9 mouse cellular contexts compared by ENCODE assay signal in genomic region chr7:6777107-6777506, GRCm38 (mm10). TPM values are rescaled to one million over a fixed set of nuclear protein-coding genes. Genes with fewer than 3 reads are reported as not detected.
DNase-seq lines count a peak whose midpoint lies in the region; ATAC-seq and TF ChIP-seq lines count a peak whose summit lies in the region.
"Had no signal": no experiment of that assay in that cellular context is flagged by ENCODE, and none has a peak within 500 bp of the region (broad histone marks: within the 10 kb centered on the region; RNA-seq: fewer than 3 reads in every experiment).

No protein-coding gene starts in this region.

- peaks cover 23% of the 10 kb centered on the region for H3K27me3 ChIP-seq in forebrain, embryonic 10.5 days (ENCODE audit: poor library complexity, severe bottlenecking)
- no peaks in the 10 kb centered on the region for H3K27me3 ChIP-seq in forebrain, postnatal 0 days (ENCODE audit: insufficient read depth, low read length)
- no peaks in the 10 kb centered on the region for H3K27me3 ChIP-seq in liver, embryonic 15.5 days
- H3K27me3 ChIP-seq in stomach, postnatal 0 days (ENCODE audit: control insufficient read depth, insufficient read depth, low read length) = no peaks in the 10 kb centered on the region

- TF ChIP-seq CTCF in forebrain, postnatal 0 days (IDR thresholded peaks at IDR 0.05; ENCODE audit: low read depth) = no peak
- TF ChIP-seq CTCF in stomach, postnatal 0 days (IDR thresholded peaks at IDR 0.05; ENCODE audit: low read depth) = no peak

- 75% methylated on average over 2 of the region's 2 CpGs for WGBS in forebrain, embryonic 10.5 days
- 54% methylated on average over 2 of the region's 2 CpGs for WGBS in forebrain, postnatal 0 days
- 60% methylated on average over 2 of the region's 2 CpGs for WGBS in liver, embryonic 15.5 days (ENCODE audit: insufficient replicate concordance)
- 34% methylated on average over 2 of the region's 2 CpGs for WGBS in stomach, postnatal 0 days

- H3K4me3 ChIP-seq in forebrain, embryonic 10.5 days = no peak overlapping the region
- H3K4me3 ChIP-seq in forebrain, postnatal 0 days (ENCODE audit: low read depth, low read length) = no peak overlapping the region
- H3K4me3 ChIP-seq in liver, embryonic 15.5 days (replicated peaks) = no peak overlapping the region
- H3K4me3 ChIP-seq in stomach, postnatal 0 days (ENCODE audit: low read depth, low read length) = no peak overlapping the region

- no peak for TF ChIP-seq EP300 in stomach, postnatal 0 days (optimal IDR thresholded peaks at IDR 0.05)

- no peaks in the 10 kb centered on the region for H3K36me3 ChIP-seq in forebrain, embryonic 10.5 days (replicated peaks)
- H3K36me3 ChIP-seq in forebrain, postnatal 0 days (ENCODE audit: insufficient read depth) = no peaks in the 10 kb centered on the region
- no peaks in the 10 kb centered on the region for H3K36me3 ChIP-seq in liver, embryonic 15.5 days (replicated peaks)
- no peaks in the 10 kb centered on the region for H3K36me3 ChIP-seq in stomach, postnatal 0 days (ENCODE audit: control insufficient read depth, insufficient read depth, low read length)

- H3K4me2 ChIP-seq in forebrain, postnatal 0 days (ENCODE audit: low read depth) = no peak overlapping the region
- H3K4me2 ChIP-seq in liver, embryonic 15.5 days = no peak overlapping the region
- no peak overlapping the region for H3K4me2 ChIP-seq in stomach, postnatal 0 days (replicated peaks; ENCODE audit: low read depth)

- ATAC-seq in forebrain, postnatal 0 days = no peak; the same call in 1 of the 2 replicates
- ATAC-seq in liver, embryonic 15.5 days (ENCODE audit: insufficient read depth) = peak; percentile 22; the same call in 1 of the 2 replicates
- ATAC-seq in stomach, postnatal 0 days (ENCODE audit: low FRiP score, low TSS enrichment) = peak; percentile 62

- no peak for DNase-seq in forebrain, embryonic 10.5 days (ENCODE audit: extremely low spot score, low spot score)
- DNase-seq in forebrain, postnatal 0 days = no peak
- DNase-seq in urinary bladder, postnatal 14 days (ENCODE audit: low spot score) = peak; percentile 20
- no peak for DNase-seq in urinary bladder, postnatal 25 days (ENCODE audit: low spot score)
- no peak for DNase-seq in stomach, postnatal 0 days (ENCODE audit: low spot score)
- no peak for DNase-seq in left cerebral cortex, adult 9 months (ENCODE audit: low spot score in 2 of 2)
- no peak for DNase-seq in spleen, adult 18-20 months

- no peak overlapping the region for H3K9ac ChIP-seq in forebrain, postnatal 0 days
- no peak overlapping the region for H3K9ac ChIP-seq in liver, embryonic 15.5 days
- H3K9ac ChIP-seq in stomach, postnatal 0 days (ENCODE audit: low read length) = no peak overlapping the region

- H3K4me1 ChIP-seq in forebrain, embryonic 10.5 days = peaks cover 32% of the 10 kb centered on the region
- peaks cover 6% of the 10 kb centered on the region; the same call in 1 of the 2 replicates for H3K4me1 ChIP-seq in forebrain, postnatal 0 days (ENCODE audit: insufficient read depth)
- no peaks in the 10 kb centered on the region for H3K4me1 ChIP-seq in liver, embryonic 15.5 days (replicated peaks)
- H3K4me1 ChIP-seq in stomach, postnatal 0 days (replicated peaks; ENCODE audit: control insufficient read depth, insufficient read depth) = peaks cover 9% of the 10 kb centered on the region

- peak overlapping the region; percentile 58 for H3K27ac ChIP-seq in forebrain, embryonic 10.5 days
- no peak overlapping the region for H3K27ac ChIP-seq in forebrain, postnatal 0 days (ENCODE audit: low read depth, low read length)
- no peak overlapping the region for H3K27ac ChIP-seq in liver, embryonic 15.5 days (replicated peaks)
- peak overlapping the region; percentile 49; the same call in 1 of the 2 replicates for H3K27ac ChIP-seq in stomach, postnatal 0 days (replicated peaks)

- no peaks in the 10 kb centered on the region for H3K9me3 ChIP-seq in forebrain, embryonic 10.5 days
- H3K9me3 ChIP-seq in forebrain, postnatal 0 days (ENCODE audit: low read length) = no peaks in the 10 kb centered on the region
- H3K9me3 ChIP-seq in liver, embryonic 15.5 days (replicated peaks) = no peaks in the 10 kb centered on the region
- no peaks in the 10 kb centered on the region for H3K9me3 ChIP-seq in stomach, postnatal 0 days (ENCODE audit: control insufficient read depth, low read length)

RNA-seq across cellular contexts. Expression of gene Usp29, which starts 46.7 kb away (rescaled TPM):
- polyA plus RNA-seq in forebrain, embryonic 10.5 days (2016; fragmentation: Nextera tagmentation; extraction: Ambion mirVana) = 7.4 and 7.9 TPM in 2 replicates
- total RNA-seq in forebrain, postnatal 0 days (2014; rRNA removed) = 61.8 and 97.8 TPM in 2 replicates
- polyA plus RNA-seq in forebrain, postnatal 0 days (2015; fragmentation: Nextera tagmentation; extraction: Ambion mirVana) = 10.8 and 21.9 TPM in 2 replicates
- 1.6 and 1.7 TPM in 2 replicates for polyA plus RNA-seq in liver, embryonic 15.5 days (2015; fragmentation: Nextera tagmentation; extraction: Ambion mirVana)
- 1.0 and 1.4 TPM in 2 replicates for polyA plus RNA-seq in stomach, postnatal 0 days (2015; fragmentation: Nextera tagmentation; extraction: Ambion mirVana)

RNA-seq across cellular contexts. Expression of gene Peg3, which starts 46.9 kb away (rescaled TPM):
- polyA plus RNA-seq in forebrain, embryonic 10.5 days (2016; fragmentation: Nextera tagmentation; extraction: Ambion mirVana) = 89.4 and 101 TPM in 2 replicates
- 81.1 and 139 TPM in 2 replicates for total RNA-seq in forebrain, postnatal 0 days (2014; rRNA removed)
- polyA plus RNA-seq in forebrain, postnatal 0 days (2015; fragmentation: Nextera tagmentation; extraction: Ambion mirVana) = 18.1 and 43.7 TPM in 2 replicates
- 41.6 and 43.8 TPM in 2 replicates for polyA plus RNA-seq in liver, embryonic 15.5 days (2015; fragmentation: Nextera tagmentation; extraction: Ambion mirVana)
- polyA plus RNA-seq in stomach, postnatal 0 days (2015; fragmentation: Nextera tagmentation; extraction: Ambion mirVana) = 26.0 and 26.8 TPM in 2 replicates
- total RNA-seq: hematopoietic stem cell, adult 5-6 weeks had no signal

Comparison
In these comparisons a context has a peak if more than half of its experiments do, and no peak if none do; other contexts are left out.
1. H3K27ac ChIP-seq: peak in forebrain, embryonic 10.5 days (single experiment) and stomach, postnatal 0 days (single experiment); none in forebrain, postnatal 0 days (single experiment) and liver, embryonic 15.5 days (single experiment).